Mouse (Mus musculus) heart, postnatal 36 days (tissue): ENCODE results near the gene Dram1. TPM values are rescaled to one million over a fixed set of nuclear protein-coding genes. Genes with fewer than 3 reads are reported as not detected.
"Not testable (repeated sequence)": the region's sequence is repeated elsewhere in the genome, so short reads cannot be mapped to it uniquely, and the experiment has no call there.

Source experiments
- DNase-seq, 2 experiments: peaks; one replicate each; pipeline ENCODE4 v3.0.0; 2021 to 2022
- intact Hi-C: fragments of 180-260 bp; cut with DNase I; formaldehyde crosslinking; loops from one replicate; pipeline ENCODE4 v1.15.1; 2025
- total RNA-seq, 2 experiments: library from RNA; stranded (reverse); gene quantifications; 2 replicates each; pipeline ENCODE4 v1.2.3; 2021

Gene Dram1
- total RNA-seq, 2 experiments from 2014 or later, result 3.0 to 3.9 TPM

- intact Hi-C loops, result loop anchor here (10.0 kb wide), 1 partner anchor 1845 kb away; no protein-coding TSS in a partner anchor
- DNase-seq, result peak in 1 of 2 experiments; percentile 40
Observed at GRCm38 (mm10) chr10:88390096-88390790, 11.4 kb upstream of the Dram1 start.

- no peak for DNase-seq
- intact Hi-C loops, result no loop called here
Observed at GRCm38 (mm10) chr10:88389576-88389975, 10.7 kb upstream of the Dram1 start.

GRCm38 (mm10) chr10:88386251-88386650 is 7.4 kb upstream of the Dram1 start:
- DNase-seq, result no peak
- intact Hi-C loops, result no loop called here

- DNase-seq, result no peak
- intact Hi-C loops, result no loop called here
Observed at GRCm38 (mm10) chr10:88385758-88386157, 6.9 kb upstream of the Dram1 start.

GRCm38 (mm10) chr10:88385290-88385689 is 6.4 kb upstream of the Dram1 start:
- intact Hi-C loops, result no loop called here
- DNase-seq, result no peak

DNA sequence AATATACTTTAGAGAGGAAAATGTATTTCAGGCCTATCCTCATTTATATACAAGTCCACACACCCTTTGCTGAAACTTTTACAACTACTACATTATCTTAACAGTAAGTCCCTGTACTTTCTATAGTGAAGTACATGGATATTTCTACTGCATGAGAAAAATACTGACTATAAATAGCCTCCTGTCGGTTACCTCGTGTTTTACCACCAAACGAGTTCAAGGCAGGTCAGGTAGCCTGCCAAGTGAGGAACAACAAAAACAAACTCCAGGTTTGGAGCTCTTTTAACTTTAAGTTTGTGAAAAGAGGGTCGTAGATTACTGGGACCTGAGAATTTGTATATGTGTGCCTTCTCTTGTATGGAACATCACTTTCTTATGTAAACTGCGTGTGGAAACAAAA is 5.2 kb upstream of the Dram1 start:
- intact Hi-C loops, result no loop called here
- no peak for DNase-seq

GRCm38 (mm10) chr10:88383479-88383878 is 4.6 kb upstream of the Dram1 start:
- no peak for DNase-seq
- intact Hi-C loops, result no loop called here

DNA sequence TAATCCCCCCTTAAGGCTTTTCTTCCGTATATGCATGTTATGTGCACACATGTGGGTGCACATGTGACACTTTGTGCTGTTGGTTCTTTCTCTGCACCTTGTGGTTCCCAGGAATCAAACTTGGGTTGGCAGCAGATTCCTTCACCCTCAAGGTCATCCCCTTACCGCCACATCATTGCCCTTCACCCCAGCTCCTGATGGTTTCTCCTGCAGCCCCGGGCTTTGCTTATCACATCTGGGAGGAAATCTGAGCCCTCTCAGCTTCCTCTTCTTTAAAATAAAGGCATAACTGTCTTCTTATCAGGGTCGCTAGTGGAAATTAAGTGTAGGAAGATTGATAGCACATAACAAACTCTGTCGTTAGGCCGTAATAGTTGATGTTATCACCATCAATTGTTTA is 3.1 kb upstream of the Dram1 start:
- intact Hi-C loops, result no loop called here
- DNase-seq, result no peak

DNA sequence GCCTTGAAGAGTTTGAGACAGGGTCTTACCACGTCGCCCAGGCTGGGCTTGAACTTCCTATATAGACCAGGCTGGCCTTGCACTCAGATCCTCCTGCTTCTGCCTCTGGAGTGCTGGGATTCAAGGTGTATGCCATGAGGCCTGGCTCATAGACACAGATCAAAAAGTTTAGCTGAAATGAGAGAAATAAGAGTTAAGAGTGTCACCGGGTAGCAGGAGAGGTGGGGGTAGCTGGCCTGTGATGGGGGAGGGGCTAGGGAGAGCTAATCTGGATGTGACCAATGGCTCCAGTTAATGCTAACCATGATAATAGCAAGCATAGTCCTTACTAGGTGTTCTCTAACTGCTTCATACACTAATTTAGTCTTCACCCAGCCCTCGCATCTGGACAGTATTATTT is 2.4 kb upstream of the Dram1 start:
- intact Hi-C loops, result loop anchor here (2.0 kb wide), 1 partner anchor 26 kb away; no protein-coding TSS in a partner anchor
- DNase-seq, result no peak

- intact Hi-C loops, result loop anchor here (2.0 kb wide), 1 partner anchor 26 kb away; no protein-coding TSS in a partner anchor
- no peak for DNase-seq
Observed at GRCm38 (mm10) chr10:88380430-88381060, 1.7 kb upstream of the Dram1 start.

DNA sequence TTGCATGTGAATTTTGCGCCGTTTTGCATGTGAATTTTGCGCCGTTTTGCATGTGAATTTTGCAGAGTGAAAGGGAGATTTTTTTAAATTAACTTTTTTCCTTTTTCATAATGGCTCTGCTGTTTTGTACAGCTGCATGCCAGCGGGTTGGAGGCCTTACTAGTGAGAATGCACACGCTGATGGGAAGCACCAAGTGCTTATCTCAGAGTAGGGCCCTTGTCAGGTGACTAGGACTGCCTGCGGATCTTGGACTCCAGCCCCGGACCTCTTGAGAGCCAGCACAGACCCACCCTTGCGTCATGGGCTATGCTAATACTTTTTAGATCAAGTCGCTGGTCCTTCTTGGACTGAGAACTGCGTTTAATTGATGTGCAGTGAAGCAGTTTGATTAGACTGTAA is 1.1 kb upstream of the Dram1 start:
- DNase-seq, result peak; percentile 59 to 62
- intact Hi-C loops, result loop anchor here (2.0 kb wide), 1 partner anchor 27 kb away; no protein-coding TSS in a partner anchor

DNA sequence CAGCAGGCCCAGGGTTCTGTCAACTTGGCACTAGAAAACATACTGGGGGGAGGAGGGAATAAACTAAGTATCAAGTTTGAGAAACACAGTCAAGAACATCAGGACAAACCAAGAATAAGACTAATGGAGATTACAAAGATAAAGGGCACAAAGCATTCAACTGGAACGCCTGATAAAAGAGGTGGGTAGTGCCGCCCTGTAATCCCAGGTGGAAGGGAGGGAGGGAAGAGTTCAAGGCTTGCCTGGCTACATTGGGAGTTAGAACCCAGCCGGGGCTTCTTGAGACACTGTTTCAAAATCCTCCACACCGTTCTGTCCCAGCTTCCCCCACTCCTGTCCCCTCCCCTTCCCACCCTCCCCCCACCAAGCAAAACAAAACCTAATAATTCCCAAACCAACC is 1.2 kb downstream of the Dram1 start:
- DNase-seq, result no peak
- intact Hi-C loops, result loop anchor here (2.0 to 5.0 kb wide), 3 partner anchors 125 to 353 kb away; partner anchors contain the start of genes Arl1 and Chpt1

- intact Hi-C loops, result loop anchor here (1.0 to 5.0 kb wide), 3 partner anchors 50 to 291 kb away; partner anchors contain the start of gene Chpt1
- peak; percentile 93 for DNase-seq
Observed at GRCm38 (mm10) chr10:88376770-88377169, 2.1 kb downstream of the Dram1 start.

DNA sequence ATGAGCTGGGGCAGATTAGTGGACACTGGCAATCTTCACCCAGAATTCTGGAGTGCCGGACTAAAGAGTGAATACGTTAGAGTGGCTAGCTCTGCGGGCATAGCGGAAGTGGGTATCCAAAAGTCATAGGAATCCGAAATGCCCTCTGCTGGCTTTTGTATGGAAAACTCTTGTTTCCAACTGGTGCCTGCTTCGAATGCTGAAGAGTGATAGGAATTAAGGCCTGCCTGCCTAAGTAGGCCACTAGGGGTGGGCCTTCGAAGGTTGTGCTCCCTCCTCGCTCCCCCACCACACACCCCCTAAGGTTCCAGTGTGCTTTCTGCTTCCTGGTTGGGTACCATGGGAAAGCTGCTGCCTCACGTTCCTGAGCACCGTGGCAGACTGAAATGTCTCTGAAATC is 3.9 kb downstream of the Dram1 start:
- intact Hi-C loops, result loop anchor here (5.0 kb wide), 2 partner anchors 127 to 292 kb away; partner anchors contain the start of gene Chpt1
- no peak for DNase-seq

DNA sequence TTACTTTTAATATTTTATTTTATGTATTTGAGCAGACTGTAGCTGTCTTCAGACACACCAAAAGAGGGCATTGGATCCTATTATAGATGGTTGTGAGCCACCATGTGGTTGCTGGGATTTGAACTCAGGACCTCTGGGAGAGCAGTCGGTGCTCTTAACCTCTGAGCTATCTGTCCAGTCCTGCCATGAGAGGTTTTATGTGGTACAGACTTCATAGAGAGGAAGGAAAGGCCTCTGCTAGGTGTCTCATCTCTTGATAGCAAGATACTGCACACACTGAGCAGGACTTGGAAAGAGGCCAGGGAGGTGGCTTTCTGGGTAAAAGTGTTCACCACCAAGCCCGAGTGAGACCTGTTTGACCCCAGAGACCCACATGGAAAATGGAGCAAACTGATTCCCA is 5.9 kb downstream of the Dram1 start:
- intact Hi-C loops, DNase-seq: not testable (repeated sequence)

- intact Hi-C loops, result no loop called here
- DNase-seq, result no peak
Observed at GRCm38 (mm10) chr10:88372436-88372835, 6.4 kb downstream of the Dram1 start.

DNA sequence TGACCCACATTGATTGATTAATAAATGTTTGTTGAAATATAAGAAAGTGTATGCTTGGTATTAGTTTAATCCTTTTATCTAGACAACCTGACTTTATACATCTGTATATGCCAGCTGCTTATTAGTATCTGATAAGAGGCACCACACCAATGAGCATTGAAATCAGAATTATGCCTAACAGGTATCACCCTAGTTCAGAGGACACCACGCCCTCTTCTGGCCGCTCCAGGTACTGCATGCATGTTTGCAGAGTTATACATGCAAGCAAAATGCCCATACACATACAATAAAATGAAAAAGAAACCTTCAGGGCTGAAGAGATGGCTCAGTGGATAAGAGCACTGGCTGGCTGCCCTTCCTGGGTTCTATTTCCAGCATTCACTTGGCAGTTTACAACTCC is 7.1 kb downstream of the Dram1 start:
- no peak for DNase-seq
- intact Hi-C loops, result no loop called here

DNA sequence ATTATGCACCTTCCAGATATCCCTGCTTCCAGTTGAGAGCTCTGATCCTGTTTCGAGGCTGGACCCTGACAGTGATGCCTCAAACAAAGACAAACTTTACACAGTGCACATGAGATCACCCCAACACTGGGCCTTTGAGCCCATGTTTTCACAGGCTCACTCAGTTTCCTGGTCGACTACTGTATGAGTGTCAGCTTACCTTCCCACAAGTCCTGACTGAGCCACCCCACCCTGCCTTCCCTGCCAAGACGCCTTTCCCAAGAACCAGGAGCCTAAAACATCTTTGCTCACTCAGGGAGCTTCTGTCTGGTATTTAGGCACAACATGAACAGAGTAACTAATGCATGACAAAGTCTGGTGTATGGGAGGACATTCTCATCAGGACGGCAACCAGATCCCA is 9.6 kb downstream of the Dram1 start:
- no peak for DNase-seq
- intact Hi-C loops, result no loop called here

DNA sequence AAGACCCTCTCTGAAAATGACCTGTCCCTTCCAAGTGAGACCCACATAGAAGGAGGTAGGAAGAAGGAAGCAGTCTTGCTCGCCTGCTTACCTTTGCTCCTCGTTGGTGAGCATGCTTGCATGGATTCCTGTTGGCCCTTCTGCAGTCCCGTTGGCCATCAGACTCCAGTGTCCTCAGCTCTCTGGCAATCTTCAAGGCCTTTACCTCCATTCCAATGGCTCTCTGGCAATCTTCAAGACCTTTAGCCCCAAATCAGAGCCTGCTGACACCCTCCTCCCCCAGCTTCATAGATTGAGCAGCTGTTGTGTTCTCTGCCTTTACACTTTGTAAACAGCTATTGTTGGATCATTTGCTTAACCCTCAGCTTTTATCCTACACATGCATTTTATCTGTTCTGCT is 14.7 kb downstream of the Dram1 start:
- DNase-seq, result no peak
- intact Hi-C loops, result no loop called here

GRCm38 (mm10) chr10:88362218-88362617 is 16.7 kb downstream of the Dram1 start:
- intact Hi-C loops, result no loop called here
- no peak for DNase-seq

DNA sequence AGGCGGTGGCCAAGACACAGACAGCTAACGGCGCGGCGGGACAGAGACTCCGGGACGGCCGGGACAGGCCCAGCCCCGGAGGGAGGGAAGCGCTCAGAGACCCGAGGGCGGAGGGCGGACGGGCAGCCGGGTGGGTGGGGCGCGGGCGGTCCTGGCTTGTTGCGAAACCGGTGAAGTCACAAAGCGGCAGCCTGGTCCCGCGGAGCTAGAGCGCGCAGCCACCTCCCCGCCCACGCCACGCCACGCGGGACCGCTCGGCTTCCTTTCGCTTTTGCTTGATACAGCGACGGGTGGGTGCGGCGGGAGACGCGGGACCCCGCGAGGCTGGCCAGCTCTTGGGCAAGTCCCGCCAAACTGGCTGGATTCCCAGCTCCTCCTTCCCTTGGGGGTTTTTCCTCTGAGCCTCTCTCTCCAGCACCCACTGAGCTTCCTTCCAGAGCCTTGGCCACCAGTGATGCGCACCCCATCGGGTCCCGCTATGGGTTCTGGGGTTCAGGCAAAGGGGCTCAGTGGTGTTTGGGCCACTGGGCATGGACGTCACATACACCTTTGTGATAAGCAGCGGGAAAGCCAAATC is 21.8 kb downstream of the Dram1 start:
- intact Hi-C loops, result no loop called here
- peak; percentile 75 to 82 for DNase-seq
